Mouse (Mus musculus) embryo, embryonic 11.5 days (tissue): Measurements from ENCODE around the gene Dennd5a.
A peak's percentile ranks its signal among the peaks of the same experiment; 100 is the strongest.
"Not testable (repeated sequence)": the region's sequence is repeated elsewhere in the genome, so short reads cannot be mapped to it uniquely, and the experiment has no call there.

ENCODE experiments used
- DNase-seq: peaks from one replicate; pipeline ENCODE4 v3.0.0-alpha.2; 2012; ENCODE audit warnings: low read depth, low spot score

Gene Dennd5a

GRCm38 (mm10) chr7:109959716-109960612 lies at the start of gene Dennd5a:
Gene Dennd5a (minus strand): TSS chr7:109960470.
- peak; percentile 75 for DNase-seq

- no peak for DNase-seq
Measured at GRCm38 (mm10) chr7:110009084-110009483, 48.8 kb upstream of the Dennd5a start.

GRCm38 (mm10) chr7:110008513-110008912 lies 48.2 kb upstream of the Dennd5a start:
- DNase-seq, result no peak

- no peak for DNase-seq
Measured at GRCm38 (mm10) chr7:110006471-110007195, 46.4 kb upstream of the Dennd5a start.

GRCm38 (mm10) chr7:110005976-110006375 lies 45.7 kb upstream of the Dennd5a start:
- DNase-seq, result no peak

GRCm38 (mm10) chr7:110002968-110003367 lies 42.7 kb upstream of the Dennd5a start:
- peak; percentile 9 for DNase-seq

- no peak for DNase-seq
Measured at GRCm38 (mm10) chr7:110002092-110002491, 41.8 kb upstream of the Dennd5a start.

DNA sequence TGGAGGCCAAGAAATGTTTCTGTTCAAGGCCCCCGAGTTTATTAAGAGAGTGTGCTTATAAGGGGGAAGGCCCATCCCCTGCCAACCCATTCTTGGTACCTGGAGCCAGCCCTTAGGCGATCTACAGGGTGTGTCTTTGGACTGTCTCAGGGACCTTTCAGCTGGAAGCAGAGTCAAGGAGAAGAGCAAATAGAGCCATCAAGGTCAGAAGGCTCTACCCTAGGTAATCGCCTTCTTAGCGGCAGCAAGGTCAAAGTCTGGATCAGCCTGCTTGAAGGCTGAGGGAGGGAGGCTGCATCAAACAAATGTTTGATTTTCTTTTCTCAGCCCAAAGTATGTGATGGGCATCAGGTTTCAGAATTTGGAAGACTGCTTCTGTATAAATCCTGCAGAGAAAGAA lies 38.1 kb upstream of the Dennd5a start:
- no peak for DNase-seq

- no peak for DNase-seq
Measured at GRCm38 (mm10) chr7:109993157-109993959, 33.1 kb upstream of the Dennd5a start.

DNA sequence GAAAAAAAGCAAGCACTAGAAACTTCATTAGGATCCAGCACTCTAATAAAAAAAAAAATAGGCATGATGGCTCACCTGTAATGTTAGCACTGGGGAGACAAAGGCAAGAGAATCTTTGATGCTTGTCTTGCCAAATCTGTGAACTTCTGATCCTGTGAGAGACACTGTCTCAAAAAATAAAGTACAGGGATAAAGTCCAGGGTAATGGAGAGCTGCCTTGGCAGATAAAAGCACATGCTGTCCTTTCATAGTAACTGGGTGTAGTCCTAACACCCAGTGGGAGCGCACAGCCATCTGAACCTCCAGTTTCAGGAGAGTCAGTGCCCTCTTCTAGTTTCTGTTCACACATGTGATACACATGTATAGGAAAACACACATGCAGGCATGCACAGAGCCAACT lies 31.0 kb upstream of the Dennd5a start:
- DNase-seq, result no peak

DNA sequence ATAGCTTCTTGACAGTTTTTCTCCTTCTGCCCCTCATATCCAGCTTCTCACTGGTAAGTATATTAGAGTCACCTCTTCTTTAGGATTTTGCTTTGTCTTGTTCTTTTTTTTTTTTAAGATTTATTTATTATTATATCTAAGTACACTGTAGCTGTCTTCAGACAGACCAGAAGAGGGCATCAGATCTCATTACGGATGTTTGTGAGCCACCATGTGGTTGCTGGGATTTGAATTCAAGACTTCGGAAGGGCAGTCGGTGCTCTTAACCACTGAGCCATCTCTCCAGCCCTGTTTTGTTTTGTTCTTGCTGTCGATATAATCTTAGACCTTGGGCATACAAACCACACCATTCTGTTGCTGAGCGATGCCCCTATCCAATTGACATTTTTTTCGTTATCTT lies 26.5 kb upstream of the Dennd5a start, which contains the start of gene Tmem41b:
Gene Tmem41b, minus strand, starts transcription at position 155 of the 400 bp plus-strand sequence.
- not testable (repeated sequence) for DNase-seq

DNA sequence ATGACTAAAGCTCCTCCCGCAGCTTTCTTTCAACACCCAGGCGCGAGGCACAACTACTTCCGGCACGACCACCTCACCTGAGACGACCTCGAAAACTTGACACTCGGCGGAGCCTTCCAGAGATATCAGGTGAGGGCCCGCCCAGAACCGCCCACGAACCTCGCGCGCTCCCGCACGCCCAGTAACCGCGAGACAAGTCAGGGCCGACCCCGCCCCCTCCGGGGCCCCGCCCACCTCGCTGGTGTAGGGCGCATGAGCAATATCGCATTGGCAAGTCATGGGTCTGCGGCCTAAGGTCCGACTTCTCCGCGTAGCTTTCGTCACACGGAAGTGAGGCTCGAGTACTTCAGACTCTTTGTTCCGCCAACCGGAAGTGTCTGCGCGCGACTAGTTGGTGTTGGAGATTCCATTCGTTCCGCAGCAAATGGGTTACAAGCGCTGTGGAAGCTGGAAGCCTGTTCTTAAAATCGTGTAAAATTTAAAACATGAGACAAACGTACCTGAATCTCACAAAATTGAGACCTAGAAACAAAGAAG lies 25.9 kb upstream of the Dennd5a start:
- DNase-seq, result peak; percentile 98

GRCm38 (mm10) chr7:109985661-109986132 lies 25.4 kb upstream of the Dennd5a start:
- no peak for DNase-seq

DNA sequence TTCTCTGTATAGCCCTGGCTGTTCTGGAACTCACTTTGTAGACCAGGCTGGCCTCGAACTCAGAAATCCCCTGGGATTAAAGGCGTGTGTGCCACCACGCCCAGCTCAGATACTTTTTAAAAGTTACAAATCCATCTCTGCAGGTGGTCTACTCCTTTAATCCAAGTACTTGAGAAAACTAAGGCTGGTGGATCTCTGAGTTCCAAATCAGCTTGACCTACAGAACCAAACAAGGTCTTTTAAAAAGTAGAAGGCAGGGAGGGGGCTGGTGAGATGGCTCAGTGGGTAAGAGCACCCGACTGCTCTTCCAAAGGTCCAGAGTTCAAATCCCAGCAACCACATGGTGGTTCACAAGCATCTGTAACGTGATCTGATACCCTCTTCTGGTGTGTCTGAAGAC lies 24.3 kb upstream of the Dennd5a start:
- DNase-seq, result not testable (repeated sequence)

GRCm38 (mm10) chr7:109977131-109977530 lies 16.9 kb upstream of the Dennd5a start:
- not testable (repeated sequence) for DNase-seq

GRCm38 (mm10) chr7:109975966-109976715 lies 15.9 kb upstream of the Dennd5a start:
- no peak for DNase-seq

GRCm38 (mm10) chr7:109969542-109969941 lies 9.3 kb upstream of the Dennd5a start:
- DNase-seq, result no peak

- peak; percentile 43 for DNase-seq
Measured at GRCm38 (mm10) chr7:109968924-109969450, 8.7 kb upstream of the Dennd5a start.

DNA sequence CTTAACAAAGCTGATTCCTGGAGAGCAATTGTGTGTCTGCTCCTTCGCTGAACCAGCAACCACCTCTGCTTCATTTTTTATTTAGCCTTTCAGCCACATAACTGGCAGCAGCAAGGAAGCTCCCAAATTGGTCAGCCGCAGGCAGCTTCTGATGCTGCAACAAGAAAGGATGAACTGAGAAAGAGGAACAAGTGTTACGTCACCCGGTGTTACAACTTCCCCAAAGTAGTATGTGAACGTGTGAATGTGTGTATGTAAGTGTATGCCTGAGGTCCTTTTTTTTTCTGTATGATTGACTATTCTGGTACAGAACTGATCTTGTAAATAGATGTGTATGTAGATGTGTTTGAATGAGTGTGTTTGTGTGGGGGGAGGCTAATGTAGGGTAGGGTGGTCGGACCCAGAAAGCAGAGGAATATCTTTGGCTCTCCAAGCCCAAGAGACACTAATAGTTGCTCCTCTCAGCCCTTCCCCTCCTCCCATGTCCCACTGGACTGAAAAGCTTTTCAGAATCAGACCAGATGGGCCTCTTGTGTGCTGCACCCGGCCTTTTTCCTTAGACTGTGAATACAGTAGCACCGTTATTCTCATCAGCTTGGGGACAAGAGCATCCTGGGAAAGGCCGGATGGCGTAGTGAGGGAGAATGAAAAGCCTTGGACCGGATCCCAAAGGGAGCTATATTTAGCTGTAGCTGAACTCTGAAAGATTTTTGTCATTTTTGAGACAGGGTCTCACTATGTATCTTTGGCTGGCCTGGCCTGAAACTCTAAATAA lies 7.7 kb upstream of the Dennd5a start:
- DNase-seq, result no peak

- no peak for DNase-seq
Measured at GRCm38 (mm10) chr7:109965658-109966057, 5.4 kb upstream of the Dennd5a start.
